Mouse (Mus musculus) cerebellum, adult 11 months (tissue): ENCODE results near the gene Fam71e2.
"Not testable (repeated sequence)": the region's sequence is repeated elsewhere in the genome, so short reads cannot be mapped to it uniquely, and the experiment has no call there.

ENCODE experiments used
- DNase-seq: peaks from one replicate; pipeline ENCODE4 v3.0.0; 2022

Fam71e2 gene

DNA sequence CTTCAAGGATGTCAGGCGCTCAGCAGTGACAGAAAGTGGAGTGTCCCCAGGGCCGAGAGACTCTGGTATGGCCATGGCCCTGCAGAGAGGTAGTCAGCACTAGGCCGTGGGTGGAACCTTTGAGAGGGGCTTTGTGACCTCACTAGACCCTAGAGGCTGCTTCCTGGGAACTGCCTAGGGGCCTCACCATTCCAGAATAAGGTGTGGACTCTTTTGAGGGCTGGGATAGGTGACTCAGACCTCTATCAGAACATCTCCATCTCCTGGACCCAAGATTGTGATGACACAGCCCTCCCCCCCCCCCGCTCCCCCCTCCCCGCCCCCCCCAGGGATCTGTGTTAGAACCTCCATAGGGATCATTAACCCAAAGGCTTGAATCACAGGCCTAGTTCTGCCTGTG, at the start of gene Fam71e2:
Gene Fam71e2, minus strand, starts transcription at position 101 of the 400 bp plus-strand sequence.
- DNase-seq, result no peak

DNA sequence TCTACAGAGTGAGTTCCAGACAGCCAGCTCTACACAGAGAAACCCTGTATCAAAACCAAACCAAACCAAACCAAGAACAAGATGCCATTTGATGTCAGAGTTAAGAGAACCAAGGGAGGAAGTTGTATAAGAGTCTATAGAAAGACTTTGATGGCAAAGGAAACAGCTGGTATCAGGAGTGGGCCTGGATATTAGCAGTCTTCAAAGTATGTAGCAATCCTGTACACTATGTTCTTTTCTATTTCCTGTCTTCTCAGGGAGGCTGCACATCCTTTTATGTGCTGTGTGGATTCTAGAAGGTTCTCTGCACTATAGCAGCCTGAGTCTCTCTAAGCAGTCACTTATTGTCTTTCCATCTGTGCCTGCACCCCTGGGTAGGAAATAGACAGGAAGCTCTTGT, 45.5 kb upstream of the Fam71e2 start:
- DNase-seq, result no peak

DNA sequence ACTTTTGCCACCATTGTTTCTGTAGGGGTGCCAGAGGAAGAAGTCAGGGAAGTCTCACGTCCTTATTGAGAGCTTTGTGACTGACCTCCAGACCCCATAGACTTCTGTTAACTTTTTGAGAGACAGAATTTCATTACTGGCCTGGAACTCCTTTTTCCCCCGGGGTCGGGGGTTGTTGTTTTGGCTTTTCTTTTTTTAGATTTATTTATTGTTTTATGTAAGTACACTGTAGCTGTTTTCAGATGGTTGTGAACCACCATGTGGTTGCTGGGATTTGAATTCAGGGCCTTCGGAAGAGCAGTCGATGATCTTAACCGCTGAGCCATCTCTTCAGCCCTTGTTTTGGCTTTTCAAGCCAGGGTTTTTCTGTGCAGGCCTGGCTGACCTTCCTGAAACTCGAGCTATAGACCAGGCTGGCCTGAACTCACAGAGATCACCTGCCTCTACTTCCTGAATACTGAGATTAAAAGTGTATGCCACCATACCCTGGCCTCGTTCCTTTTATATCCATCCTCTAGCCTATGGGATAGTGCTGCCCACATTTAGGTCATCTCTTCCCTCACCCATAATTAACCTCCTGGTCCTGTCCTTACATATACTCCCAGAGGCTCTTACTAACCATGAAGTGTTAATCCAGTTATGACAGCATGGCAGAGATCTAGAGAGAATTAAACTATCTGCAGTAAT, 42.1 kb upstream of the Fam71e2 start:
- DNase-seq, result no peak

DNA sequence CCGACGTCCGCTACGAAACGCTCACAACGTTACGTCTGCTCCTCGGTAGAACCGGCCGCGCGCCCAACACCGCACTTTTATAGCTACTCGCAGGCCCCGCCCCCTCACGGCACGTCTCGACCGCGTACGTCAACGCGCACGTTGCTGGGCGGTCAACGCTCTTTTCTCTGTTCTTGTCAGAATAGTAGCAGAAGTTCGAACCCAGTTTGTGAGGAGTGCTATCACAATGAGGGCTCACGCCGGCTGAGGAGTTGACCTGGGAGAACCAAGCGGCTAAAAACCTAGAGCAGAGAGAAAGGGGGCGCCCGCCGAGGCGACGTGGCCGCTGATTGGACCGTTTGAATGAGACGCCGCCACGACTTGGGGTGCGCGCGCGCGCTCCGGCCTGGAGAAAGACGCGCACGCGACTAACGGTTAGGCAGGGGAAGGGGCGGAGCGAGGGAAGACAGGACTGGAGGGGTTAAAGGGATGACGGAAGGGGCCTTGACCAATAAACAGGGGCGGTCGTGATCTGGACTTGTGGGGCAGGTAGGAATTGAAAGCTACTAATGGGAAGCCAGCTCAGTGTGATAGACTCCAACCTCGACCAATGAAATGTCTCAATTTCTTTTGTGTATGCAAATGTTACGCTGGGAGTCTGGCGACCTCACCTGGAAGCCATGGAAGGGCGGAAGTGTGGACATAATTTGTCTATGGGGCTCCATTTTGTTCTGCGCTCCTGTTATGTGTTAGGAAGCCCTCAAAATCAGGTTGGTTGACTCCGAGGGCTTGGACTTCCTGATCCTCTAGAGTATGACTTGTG, 41.4 kb upstream of the Fam71e2 start, which contains the start of gene Ube2s:
Gene Ube2s, minus strand, starts transcription at position 288 of the 802 bp plus-strand sequence.
- peak; percentile 98 for DNase-seq

DNA sequence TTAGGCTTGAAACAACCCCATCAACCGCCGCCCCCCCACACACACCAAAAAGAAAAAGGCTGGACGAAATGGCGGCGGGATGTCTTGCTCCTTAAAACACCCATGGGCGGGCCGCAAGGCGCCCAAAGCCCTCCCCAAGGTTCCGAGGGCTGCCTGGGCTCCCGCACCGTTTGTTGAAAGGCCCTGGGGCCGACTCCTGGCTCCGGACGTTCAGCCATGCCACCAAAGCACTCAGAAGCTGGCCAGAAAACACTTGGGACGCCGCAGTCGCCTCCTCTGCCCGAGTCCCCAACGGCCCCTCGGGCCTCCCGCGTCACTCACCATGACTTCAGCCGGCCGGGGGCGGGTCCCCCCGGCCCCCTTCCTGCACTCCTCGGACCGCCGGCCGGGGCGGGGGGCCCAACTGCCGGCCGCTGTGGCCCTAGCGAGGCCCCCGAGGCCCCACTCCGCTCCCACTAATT, 40.8 kb upstream of the Fam71e2 start:
- peak; percentile 60 for DNase-seq

DNA sequence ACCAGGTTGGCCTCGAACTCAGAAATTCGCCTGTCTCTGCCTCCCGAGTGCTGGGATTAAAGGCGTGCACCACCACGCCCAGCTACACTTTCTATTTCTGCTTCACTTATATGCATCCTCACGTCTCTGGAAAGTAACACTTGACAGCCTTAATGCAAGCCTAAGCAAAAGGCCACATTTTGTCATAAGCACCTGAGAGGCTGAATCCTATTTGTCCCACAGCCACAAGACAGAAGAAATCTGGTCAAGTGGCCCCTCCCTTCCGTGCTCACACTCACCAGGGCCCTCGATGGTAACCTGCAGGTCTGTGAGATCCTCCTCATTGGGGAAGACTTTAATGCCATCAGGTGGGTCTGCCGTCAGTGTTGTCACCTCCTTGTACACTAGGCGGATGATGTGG, 40.0 kb upstream of the Fam71e2 start:
- DNase-seq, result not testable (repeated sequence)

DNA sequence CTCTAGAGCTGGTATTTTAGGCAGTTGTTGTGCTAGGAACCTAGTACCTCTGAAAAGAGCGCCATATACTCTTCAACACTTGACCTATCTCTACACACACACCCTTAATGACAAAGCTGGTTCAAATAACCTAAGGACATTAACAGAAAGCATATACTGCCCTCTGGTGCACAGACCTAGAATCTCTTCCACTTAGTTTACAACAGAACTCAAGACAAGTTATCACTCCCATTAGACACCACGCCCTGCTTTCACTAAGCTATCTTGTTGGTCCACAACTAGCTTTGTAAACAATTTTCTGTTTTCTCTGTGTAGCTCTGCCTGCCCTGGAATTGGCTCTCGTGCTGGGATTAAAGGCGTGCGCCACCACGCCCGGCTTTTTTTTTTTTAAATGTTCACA, 35.6 kb upstream of the Fam71e2 start:
- no peak for DNase-seq

DNA sequence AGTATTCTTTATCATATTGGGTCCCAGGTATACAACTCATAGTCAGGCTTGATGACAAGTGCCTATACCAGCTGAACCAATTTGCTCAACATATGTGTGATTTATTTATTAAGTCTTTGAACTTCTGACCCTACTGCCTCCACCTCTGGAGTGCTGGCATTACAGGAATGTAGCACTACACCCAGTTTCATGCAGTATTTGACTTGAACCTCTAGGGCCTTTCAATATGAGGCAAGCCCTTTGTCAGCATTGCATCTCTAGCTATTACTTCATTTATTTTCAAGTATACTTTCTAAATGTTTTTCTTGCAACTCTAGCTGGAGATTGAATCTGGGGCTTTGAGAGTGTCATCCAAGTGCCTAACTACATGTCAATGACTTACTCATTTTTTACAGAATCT, 31.1 kb upstream of the Fam71e2 start:
- no peak for DNase-seq

DNA sequence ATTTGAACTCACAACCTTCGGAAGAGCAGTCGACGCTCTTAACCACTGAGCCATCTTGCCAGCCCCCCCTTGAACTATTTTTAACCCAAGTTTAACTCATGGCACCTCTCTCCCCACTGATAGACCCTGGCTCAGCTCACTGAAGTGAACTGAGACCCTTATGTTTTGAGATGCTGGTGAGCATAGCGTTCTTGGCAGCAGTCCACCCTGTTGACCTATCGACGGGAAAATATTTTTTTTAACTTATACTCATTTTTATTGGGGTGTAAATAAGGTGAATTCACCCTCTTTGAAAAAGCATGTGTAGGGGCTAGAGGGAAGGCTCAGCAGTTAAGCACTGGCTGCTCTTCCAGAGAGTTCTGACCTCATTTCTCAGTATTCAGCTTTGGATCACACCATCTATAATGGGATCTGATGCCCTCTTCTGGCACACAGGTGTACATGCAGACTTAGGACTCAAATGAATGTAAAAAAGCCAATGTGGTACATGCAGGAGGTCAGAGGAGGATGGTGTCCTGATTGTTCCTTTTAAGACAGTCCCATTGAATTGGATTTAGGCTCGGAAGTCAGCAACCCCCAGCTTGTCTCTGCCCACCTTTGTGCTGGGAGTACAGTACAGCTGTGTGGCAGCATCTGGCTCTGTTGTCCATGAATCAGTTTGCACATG, 24.8 kb upstream of the Fam71e2 start:
- DNase-seq, result no peak

DNA sequence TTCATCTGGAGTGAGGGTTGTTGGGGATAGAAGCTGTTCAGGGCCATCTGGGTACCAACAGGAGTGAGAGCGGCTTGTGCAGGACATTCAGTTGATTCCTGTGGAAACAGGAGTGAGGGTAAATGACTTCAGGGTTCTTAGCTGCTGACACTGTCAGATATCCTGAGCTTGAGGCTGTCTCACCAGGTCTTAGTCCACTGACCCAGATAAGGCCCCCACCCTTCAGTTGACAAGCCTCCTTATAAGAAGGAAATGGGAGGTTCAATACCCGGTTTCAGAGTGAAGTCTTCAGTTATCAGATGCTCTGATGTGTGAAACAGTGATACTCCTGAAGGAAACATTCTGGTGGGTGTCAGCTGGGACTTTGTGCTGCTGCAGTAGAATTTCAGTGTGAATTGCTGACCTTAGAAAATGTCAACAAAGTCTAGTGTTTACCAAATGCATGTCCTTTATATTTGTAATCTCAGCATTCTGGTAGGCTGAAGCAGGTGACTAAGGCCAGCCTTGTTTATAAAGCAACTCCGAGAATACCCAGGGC, 23.6 kb upstream of the Fam71e2 start:
- DNase-seq, result no peak

DNA sequence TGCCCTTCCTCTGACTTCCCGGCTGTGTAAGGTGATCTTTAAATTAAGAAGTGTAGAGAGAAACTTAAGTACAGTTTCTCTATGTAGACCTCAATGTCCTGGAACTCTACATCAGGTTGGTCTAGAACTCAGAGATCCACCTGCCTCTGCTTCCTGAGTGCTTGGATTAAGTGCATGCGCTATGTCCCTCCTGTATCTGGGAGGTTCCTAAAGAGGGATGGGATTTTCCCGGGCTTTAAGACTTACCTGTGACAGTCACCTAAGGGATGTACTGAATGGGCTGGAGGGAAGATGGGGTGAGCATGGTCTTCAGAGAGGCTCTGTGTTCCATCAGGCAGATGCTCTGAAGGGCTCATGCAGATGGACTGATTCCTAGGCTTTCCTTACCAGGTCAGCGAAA, 22.6 kb upstream of the Fam71e2 start:
- no peak for DNase-seq

DNA sequence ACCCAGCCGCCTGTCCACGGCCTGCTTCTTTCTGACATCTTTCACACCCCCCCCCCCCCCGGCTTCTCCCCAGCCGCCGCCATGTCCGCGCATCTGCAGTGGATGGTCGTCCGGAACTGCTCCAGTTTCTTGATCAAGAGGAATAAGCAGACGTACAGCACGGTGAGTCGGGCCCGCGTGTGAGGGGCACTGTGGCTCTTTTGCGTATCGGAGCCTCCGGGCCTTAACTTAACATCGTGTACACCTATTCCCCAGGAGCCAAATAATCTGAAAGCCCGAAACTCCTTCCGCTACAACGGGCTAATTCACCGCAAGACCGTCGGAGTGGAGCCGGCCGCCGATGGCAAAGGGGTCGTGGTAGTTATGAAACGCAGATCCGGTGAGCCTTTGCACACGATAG, 22.1 kb upstream of the Fam71e2 start:
- DNase-seq, result not testable (repeated sequence)

DNA sequence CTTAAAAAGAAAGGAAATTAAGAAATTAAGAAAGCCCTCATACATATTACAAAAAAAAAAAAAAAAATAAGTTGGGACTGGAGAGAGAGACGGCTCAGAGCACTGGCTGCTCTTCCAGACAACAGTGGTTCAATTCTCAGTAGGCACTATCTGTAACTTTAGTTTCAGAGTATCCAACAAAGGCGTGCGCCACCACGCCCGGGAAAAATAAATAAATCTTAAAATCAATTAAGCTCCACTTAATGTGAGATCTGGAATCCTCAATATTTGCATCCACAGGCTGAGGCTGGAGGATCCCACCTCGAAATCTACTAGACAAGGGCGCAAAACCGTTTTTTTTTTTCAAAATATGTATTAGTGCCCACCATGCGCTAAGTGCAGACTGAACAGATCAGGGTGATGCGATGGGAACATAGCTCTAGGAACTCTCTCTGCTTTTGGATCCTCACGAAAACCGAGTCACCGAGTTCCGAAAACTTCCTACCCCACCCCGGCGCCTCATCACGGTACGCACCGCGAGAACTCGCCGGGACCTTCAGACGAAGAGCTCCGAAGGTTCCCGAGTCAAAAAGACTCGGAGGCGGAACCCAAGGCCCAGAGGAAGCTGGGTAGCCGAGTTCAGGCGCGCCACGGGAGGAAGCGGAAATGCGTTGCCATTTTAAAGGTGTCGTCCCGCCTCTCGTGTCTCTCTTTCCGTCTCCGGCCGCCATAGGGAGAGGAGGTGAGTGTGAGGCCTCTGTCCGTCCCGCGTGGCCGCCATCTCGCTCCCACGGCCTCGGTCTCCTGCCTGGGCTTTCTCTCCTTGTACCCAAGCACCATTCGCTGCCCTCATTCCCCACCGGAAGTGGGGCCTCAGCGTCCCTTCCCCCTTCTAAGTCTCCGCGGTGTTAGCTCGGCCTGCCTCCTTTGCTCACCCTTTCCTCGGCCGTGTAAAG, 21.4 kb upstream of the Fam71e2 start, which contains the start of gene Rpl28:
Gene Rpl28, plus strand, starts transcription at position 597 of the 935 bp plus-strand sequence.
- DNase-seq, result peak; percentile 90

DNA sequence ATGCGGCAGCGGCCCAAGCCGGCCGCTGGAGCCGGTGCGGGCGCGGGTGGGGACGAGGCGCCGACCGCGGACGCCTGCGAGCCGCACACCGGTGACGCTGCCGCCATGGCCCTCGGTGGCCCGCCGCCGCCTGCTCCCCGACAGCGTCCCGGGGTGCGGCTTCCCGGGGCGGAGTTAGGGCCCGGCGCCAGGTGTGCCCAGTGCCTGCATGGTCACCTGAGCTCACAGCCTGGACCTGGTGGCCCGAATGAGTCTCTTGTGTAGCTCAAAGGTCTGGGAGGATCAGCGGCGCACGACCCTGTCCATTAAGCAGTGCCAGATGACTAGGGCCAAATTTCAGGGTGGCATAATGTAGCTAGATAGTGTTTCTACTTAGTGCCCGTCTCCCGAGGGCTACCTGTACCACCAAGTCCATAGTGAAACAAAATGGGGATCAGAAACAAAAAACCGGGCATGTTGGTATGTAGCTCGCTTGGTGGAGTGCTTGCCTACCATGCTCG, 18.4 kb upstream of the Fam71e2 start, which contains the start of gene Tmem238:
Gene Tmem238, minus strand, starts transcription at position 221 of the 500 bp plus-strand sequence.
- DNase-seq, result peak; percentile 76

DNA sequence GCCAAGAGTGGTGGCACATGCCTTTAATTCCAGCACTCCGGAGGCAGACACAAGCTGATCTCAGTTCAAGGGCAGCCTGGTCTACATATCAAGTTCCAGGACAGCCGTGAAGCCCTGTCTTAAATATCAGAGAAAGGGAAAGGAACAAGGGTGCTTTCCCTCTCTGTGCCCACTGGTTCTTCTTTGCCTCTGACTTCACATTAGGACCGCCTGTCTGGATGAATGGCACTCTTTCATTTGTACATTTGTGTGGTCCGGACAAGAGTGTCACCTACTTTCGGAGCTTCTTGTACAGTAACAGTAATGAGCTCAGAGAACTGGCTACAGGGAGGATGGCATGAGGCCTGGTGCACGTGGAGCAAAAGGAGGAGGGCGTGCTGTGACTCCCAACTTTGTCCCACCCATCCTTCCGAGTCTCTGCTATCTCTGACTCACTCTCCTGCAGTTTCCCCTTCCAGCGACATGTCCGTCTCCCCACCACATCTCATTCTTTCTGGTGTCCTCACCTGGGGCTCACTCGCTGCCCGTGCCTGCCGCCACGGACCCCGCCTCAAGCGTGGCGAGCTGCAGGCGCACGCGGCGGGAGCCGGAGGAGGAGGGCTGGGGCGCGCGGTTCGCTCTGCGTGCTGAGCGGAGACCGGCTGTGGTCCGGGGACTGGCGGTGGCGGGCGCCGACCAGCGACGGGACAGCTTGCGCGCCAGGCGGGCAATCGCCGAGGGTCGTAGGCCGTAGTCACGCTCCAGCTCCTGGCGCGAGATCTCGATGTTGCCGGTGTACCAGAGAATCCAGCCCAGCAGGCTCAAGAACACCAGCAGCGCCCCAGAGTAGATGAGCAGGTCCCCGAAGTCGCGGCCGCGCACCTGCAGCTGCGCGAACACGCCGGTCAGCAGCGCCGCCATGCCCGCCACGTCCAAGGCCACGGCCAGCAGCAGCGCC, 17.7 kb upstream of the Fam71e2 start:
- peak; percentile 53 for DNase-seq

DNA sequence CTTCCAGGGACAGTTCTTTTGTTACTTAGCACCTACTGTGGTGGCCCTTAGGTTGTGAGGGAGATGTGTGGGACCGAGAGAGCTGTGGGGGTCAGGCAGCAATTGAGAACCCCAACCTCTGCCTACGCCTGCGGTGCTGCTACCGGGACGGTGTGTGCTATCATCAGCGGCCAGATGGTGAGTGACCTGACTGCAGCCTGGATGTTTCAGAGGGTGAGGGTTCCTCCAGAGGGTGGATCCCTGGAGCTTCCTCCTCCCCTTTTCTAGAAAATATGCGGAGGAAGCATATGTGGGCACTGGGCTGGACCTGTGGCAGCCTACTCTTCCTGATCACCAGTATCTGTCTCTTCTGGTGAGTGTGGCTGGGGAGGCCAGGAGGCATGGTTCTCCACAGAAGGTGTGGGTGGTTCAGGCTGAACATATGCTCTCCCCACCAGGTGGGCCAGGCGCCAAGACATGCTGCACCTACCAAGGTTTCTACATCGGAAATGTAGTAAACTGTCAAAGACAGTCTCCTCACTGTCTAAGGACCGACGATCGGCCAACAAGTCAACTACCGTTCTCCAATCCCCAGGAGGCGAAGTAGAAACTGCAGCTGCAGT, 12.7 kb upstream of the Fam71e2 start:
- peak; percentile 70 for DNase-seq

DNA sequence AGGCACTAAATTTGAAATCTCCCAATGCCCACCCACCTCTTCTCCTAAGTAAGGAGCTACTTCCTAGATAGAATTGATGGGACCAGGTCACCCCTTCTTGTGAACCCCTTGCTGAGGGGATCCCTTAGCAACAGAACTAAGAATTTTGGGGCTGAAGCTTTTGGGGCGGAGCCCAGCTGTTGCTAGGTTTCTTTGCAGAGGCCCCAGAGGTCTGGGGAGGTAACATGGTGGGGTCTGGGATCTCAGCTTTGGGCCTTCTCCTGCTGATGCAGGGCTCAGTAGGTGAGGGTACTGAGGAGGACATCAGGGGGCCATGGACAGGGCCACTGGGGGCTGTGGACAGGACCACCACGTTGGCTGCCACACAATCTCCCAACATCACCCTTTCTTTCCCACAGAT, 11.7 kb upstream of the Fam71e2 start, which contains the start of the genes Il11 and Tmem190:
Gene Il11, minus strand, starts transcription at position 101 of the 400 bp plus-strand sequence.
Gene Tmem190, plus strand, starts transcription at position 179 of the 400 bp plus-strand sequence.
- DNase-seq, result no peak

DNA sequence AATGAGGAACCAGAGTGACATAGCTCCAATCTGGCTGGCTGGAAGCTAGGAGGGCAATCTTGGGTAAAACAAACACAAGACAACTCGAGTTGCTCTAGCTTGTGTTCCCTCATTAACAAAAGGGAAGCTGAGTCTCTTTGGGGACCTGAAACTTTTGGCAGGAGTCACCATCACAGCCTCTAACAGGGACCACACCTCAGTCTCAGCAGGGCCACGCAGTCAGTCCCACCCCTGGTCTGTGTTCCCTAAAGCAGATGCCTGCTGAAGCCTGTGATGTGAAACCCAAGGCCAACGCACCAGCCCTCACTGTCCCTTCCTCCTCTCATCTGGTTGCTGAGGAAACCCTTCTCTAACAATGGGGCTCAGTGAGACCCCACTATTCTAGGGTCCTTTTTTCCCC, 11.0 kb upstream of the Fam71e2 start:
- DNase-seq, result no peak

DNA sequence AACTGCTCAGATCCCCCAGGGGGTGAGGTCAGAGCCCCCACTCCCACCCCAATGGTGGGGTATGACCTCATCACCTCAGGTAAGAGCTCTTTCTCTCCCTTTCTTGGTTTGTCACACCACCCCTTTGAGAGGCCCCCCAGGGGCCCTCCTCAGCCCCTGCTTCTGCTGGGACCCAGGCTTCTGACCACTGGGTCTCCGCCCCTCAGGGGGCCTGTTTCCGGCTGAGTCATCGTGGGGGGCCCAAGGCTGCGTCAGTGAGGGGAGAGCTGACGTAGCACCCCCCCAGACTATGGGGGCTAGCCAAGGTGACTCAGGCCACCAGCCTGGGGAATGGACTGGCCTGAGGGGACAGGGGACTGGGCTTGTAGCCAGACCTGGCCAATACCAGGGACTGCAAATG, 8.8 kb upstream of the Fam71e2 start:
- DNase-seq, result no peak
